Comparison of ENCODE assay signal across 27 mouse cellular contexts in the genomic region with DNA sequence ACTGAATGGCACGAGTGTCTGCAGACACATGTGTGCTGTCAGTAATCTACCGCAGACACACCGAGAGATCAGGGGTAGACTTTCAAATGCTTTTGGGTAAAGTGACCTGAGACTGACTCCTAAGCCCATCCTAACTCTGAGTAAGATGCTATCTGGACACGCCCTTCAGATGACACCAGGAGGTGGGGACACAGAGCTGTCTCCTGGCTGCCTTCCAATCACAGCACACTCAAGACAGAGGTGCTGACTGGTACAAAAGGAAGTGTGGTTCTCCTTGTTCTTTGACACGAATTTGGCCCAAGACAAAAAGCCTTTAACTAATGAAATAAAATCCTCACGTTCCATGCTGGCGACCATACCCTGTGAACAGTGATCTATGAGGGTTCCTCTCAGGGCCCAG. TPM values are rescaled to one million over a fixed set of nuclear protein-coding genes. Genes with fewer than 3 reads are reported as not detected.
DNase-seq lines count a peak whose midpoint lies in the region; ATAC-seq lines count a peak whose summit lies in the region.
"Had no signal": no experiment of that assay in that cellular context is flagged by ENCODE, and none has a peak within 500 bp of the region (broad histone marks: within the 10 kb centered on the region; RNA-seq: fewer than 3 reads in every experiment).

No protein-coding gene starts in this region.

- H3K4me2 ChIP-seq in liver, embryonic 13.5 days = no peak overlapping the region
- no peak overlapping the region for H3K4me2 ChIP-seq in liver, embryonic 11.5 days
- H3K4me2 ChIP-seq: forebrain, embryonic 13.5 days; heart, embryonic 11.5 days; heart, embryonic 15.5 days; hindbrain, embryonic 13.5 days; intestine, embryonic 15.5 days had no signal

- H3K4me1 ChIP-seq in liver, embryonic 13.5 days (replicated peaks) = peaks cover under 1% of the 10 kb centered on the region; the same call in 1 of the 2 replicates
- no peaks in the 10 kb centered on the region for H3K4me1 ChIP-seq in liver, embryonic 11.5 days (replicated peaks; ENCODE audit: control insufficient read depth, insufficient read depth, low read length)
- H3K4me1 ChIP-seq: forebrain, embryonic 10.5 days; forebrain, embryonic 13.5 days; hindbrain, embryonic 10.5 days; hindbrain, embryonic 13.5 days; intestine, embryonic 15.5 days had no signal

- no peaks in the 10 kb centered on the region for H3K27me3 ChIP-seq in liver, embryonic 13.5 days
- no peaks in the 10 kb centered on the region for H3K27me3 ChIP-seq in liver, embryonic 11.5 days (replicated peaks; ENCODE audit: control insufficient read depth, insufficient read depth, low read length)
- H3K27me3 ChIP-seq: forebrain, embryonic 13.5 days; heart, embryonic 15.5 days; hindbrain, embryonic 13.5 days; intestine, embryonic 15.5 days had no signal

- DNase-seq in liver, embryonic 13.5 days = no peak
- no peak for DNase-seq in liver, embryonic 11.5 days (ENCODE audit: low spot score)
- DNase-seq in MN1 (ENCODE audit: low spot score) = peak; percentile 66
- DNase-seq in layer of hippocampus, adult 8-10 months (ENCODE audit: low spot score in 2 of 2) = no peak
- DNase-seq in thymus, postnatal 25 days = no peak
- DNase-seq: adrenal gland, postnatal 10 days; adrenal gland, postnatal 36 days; cerebellum, adult 18-20 months; cerebellum, adult 9-10 months; cerebellum, postnatal 14 days; gastrocnemius, postnatal 14 days; heart, postnatal 36 days had no signal

- peak; percentile 31; the same call in 1 of the 2 replicates for ATAC-seq in liver, embryonic 13.5 days (ENCODE audit: low read depth)
- no peak for ATAC-seq in liver, embryonic 11.5 days (replicated peaks; ENCODE audit: low FRiP score)
- 0 out of 2 replicates have a peak, but pooled peaks have one; percentile 33 for ATAC-seq in megakaryocyte-erythroid progenitor cell, adult 5-6 weeks (replicated peaks; ENCODE audit: low FRiP score, low TSS enrichment, poor library complexity, severe bottlenecking)
- ATAC-seq: forebrain, embryonic 13.5 days; forebrain, embryonic 16.5 days; hindbrain, embryonic 16.5 days; intestine, embryonic 15.5 days had no signal

- H3K9ac ChIP-seq in liver, embryonic 13.5 days = no peak overlapping the region
- H3K9ac ChIP-seq in liver, embryonic 11.5 days (ENCODE audit: low read depth, low read length) = no peak overlapping the region
- H3K9ac ChIP-seq: forebrain, embryonic 13.5 days; heart, embryonic 15.5 days; hindbrain, embryonic 13.5 days; intestine, embryonic 15.5 days had no signal

- H3K9me3 ChIP-seq in liver, embryonic 13.5 days (replicated peaks) = no peaks in the 10 kb centered on the region
- H3K9me3 ChIP-seq in liver, embryonic 11.5 days (ENCODE audit: control insufficient read depth, low read length) = no peaks in the 10 kb centered on the region
- H3K9me3 ChIP-seq: forebrain, embryonic 10.5 days; forebrain, embryonic 13.5 days; heart, embryonic 15.5 days; hindbrain, embryonic 10.5 days; hindbrain, embryonic 13.5 days; intestine, embryonic 15.5 days had no signal

- H3K27ac ChIP-seq in liver, embryonic 13.5 days = no peak overlapping the region
- no peak overlapping the region for H3K27ac ChIP-seq in liver, embryonic 11.5 days (ENCODE audit: low read depth, low read length)
- H3K27ac ChIP-seq: forebrain, embryonic 10.5 days; forebrain, embryonic 13.5 days; gastrocnemius, adult 2 months; heart, adult 2 months; heart, embryonic 15.5 days; hindbrain, embryonic 10.5 days; hindbrain, embryonic 13.5 days; intestine, embryonic 15.5 days had no signal

- no peak overlapping the region for H3K4me3 ChIP-seq in liver, embryonic 13.5 days (replicated peaks)
- no peak overlapping the region for H3K4me3 ChIP-seq in liver, embryonic 11.5 days (ENCODE audit: low read depth, low read length)
- H3K4me3 ChIP-seq: forebrain, embryonic 10.5 days; forebrain, embryonic 13.5 days; gastrocnemius, adult 2 months; heart, adult 2 months; heart, embryonic 15.5 days; hindbrain, embryonic 10.5 days; hindbrain, embryonic 13.5 days; intestine, embryonic 15.5 days had no signal

- WGBS in liver, embryonic 13.5 days (ENCODE audit: insufficient replicate concordance) = 87% methylated on average over 7 of the region's 7 CpGs
- 85% methylated on average over 7 of the region's 7 CpGs for whole genome bisulfite sequencing in liver, embryonic 11.5 days

- peaks cover 80% of the 10 kb centered on the region for H3K36me3 ChIP-seq in liver, embryonic 13.5 days
- peaks cover 31% of the 10 kb centered on the region for H3K36me3 ChIP-seq in liver, embryonic 11.5 days (ENCODE audit: control insufficient read depth, insufficient read depth, low read length)

RNA-seq across cellular contexts. Expression of a gene that starts 9.6 kb away (rescaled TPM):
- 220 and 240 TPM in 2 replicates for polyA plus RNA-seq in liver, embryonic 13.5 days (2015; fragmentation: Nextera tagmentation; extraction: Ambion mirVana)
- 414 and 416 TPM in 2 replicates for polyA plus RNA-seq in liver, embryonic 11.5 days (2014; fragmentation: Nextera tagmentation; extraction: Ambion mirVana)
- total RNA-seq in megakaryocyte-erythroid progenitor cell, adult 5-6 weeks (2014; fragmentation: Nextera tagmentation) = 545 and 559 TPM in 2 replicates
- total RNA-seq in megakaryocyte-erythroid progenitor cell, adult 5-6 weeks (2017) = 707 and 779 TPM in 2 replicates
- 100 to 1,000 TPM; 161 to 170 (median 162) TPM for total RNA-seq in layer of hippocampus, adult 8-10 months (2022)

RNA-seq across cellular contexts. Expression of a gene that starts 28.0 kb away (rescaled TPM):
- polyA plus RNA-seq in liver, embryonic 13.5 days (2015; fragmentation: Nextera tagmentation; extraction: Ambion mirVana) = 0.10 TPM in 1 of 2 replicates, not detected in the other
- polyA plus RNA-seq in liver, embryonic 11.5 days (2014; fragmentation: Nextera tagmentation; extraction: Ambion mirVana) = 0.21 and 0.23 TPM in 2 replicates
- total RNA-seq in megakaryocyte-erythroid progenitor cell, adult 5-6 weeks (2014; fragmentation: Nextera tagmentation) = not detected in 2 replicates
- not detected in 2 replicates for total RNA-seq in megakaryocyte-erythroid progenitor cell, adult 5-6 weeks (2017)
- under 1 TPM in 1 of 4 experiments, not detected in 3; 0.23 TPM for total RNA-seq in layer of hippocampus, adult 8-10 months (2022)
- total RNA-seq: adrenal gland, adult 18-20 months; adrenal gland, postnatal 10 days; adrenal gland, postnatal 36 days; gastrocnemius, postnatal 14 days had no signal
- polyA plus RNA-seq: embryonic facial prominence, embryonic 11.5 days; embryonic facial prominence, embryonic 14.5 days; forebrain, embryonic 10.5 days; forebrain, embryonic 13.5 days; forebrain, embryonic 16.5 days; hindbrain, embryonic 10.5 days; hindbrain, embryonic 13.5 days; hindbrain, embryonic 16.5 days; intestine, embryonic 15.5 days had no signal
